ENCODE assay signal across 12 mouse cellular contexts in genomic region chr10:8454711-8455110, GRCm38 (mm10).
DNase-seq lines count a peak whose midpoint lies in the region.
"Had no signal": no experiment of that assay in that cellular context is flagged by ENCODE, and none has a peak within 500 bp of the region (broad histone marks: within the 10 kb centered on the region; RNA-seq: fewer than 3 reads in every experiment).

No protein-coding gene starts in this region.

- peak; percentile 4 for DNase-seq in embryo, embryonic 10 days (ENCODE audit: low spot score)
- DNase-seq in embryo, embryonic 11 days = no peak
- peak; percentile 5 for DNase-seq in CD4-positive helper T cell, adult 2 months (ENCODE audit: low read depth, low spot score)
- peak; percentile 66 for DNase-seq in R1 (ENCODE audit: low read depth, low spot score)
- peak; percentile 2 for DNase-seq in induced T-regulatory cell, adult 2 months (ENCODE audit: low read depth)
- DNase-seq in kidney, postnatal 4 days = no peak
- DNase-seq in ovary, postnatal 14 days (ENCODE audit: low spot score) = no peak
- DNase-seq: adrenal gland, postnatal 14 days; cerebellum, adult 18-20 months; cerebellum, adult 9-11 months; cerebellum, postnatal 36 days; gastrocnemius, postnatal 25 days had no signal

Comparison
In these comparisons a context has a peak if more than half of its experiments do, and no peak if none do; other contexts are left out.
1. DNase-seq: peak in embryo, embryonic 10 days (single experiment), CD4-positive helper T cell, adult 2 months (single experiment), R1 (single experiment) and induced T-regulatory cell, adult 2 months (single experiment); none in embryo, embryonic 11 days (single experiment), kidney, postnatal 4 days (0 of 2) and ovary, postnatal 14 days (single experiment).